Mouse (Mus musculus) c-Kit-positive CD71-positive TER-119-negative erythroid progenitor cells, embryonic 14.5 days (primary cell): Measurements from ENCODE around the gene St3gal4.

Experiments used
- DNase-seq: peaks from one replicate; pipeline ENCODE4 v3.0.0-alpha.2; 2013; ENCODE audit warnings: low read depth

St3gal4 gene

DNA sequence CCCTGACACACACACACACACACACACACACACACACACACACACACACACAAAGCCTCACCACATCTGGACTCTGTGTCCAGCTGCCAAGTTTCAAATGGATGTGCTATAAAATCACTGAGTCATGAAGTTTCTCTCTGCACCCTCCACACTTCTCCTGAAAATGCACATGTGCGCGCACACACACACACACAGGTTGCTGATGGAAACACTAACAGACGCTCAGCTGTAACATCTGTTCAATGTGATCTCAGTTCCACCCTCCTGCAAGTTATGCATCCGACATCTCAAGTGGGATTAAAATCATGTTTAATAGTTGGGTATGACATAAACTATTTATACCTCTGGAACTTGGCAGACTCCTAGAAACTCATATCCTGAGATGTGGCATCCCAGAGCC is 115.0 kb downstream of the St3gal4 start:
- no peak for DNase-seq

DNA sequence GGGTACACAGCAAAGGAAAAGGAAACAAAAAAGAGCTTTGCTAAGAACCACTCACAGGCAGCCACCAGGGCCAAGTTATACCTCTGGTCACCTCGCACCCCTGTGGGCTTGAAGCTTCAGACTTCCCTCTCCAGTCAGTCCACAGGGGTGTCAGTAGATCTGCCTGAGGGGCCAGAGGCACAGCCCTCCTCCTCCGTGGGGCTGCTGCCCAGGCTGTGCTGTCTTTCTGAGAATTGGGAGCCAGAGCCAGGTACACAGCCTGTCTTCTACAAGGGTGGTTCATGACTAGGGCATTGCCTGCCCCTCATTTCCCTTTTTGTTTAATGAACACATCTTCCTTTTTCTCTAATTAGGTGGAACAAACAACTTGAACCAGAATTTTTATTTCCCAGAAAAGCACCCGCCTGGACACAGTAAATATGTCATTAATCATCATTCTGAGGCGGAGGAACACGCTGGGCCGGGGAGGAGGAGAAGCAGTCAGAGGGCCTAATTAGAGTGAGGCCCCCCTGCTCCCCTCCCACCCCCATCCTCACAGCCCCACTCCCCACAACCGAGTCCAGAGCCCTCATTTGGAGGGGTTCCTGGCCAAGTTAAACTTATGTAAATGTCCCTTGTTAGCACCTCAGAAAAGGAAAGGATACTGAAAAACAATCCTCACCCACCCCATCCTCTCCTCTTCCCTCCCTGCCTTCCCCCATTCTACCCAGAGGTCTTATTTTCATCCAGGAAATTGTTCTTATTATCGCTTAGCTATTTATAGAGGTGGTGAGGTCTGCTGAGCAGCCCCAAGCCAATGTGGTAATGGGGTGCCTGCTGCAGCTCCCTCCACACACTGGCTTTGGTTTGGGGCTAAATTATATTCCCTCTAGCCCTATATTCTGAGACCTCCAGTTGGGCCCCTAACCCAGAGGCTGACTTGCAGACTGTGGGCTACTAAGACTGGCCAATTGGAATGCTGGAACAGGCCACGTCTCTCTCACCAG is 120.9 kb downstream of the St3gal4 start:
- DNase-seq, result no peak
